Mouse (Mus musculus) hindbrain, embryonic 14.5 days (tissue): ENCODE data around the gene Arpc3. TPM values are rescaled to one million over a fixed set of nuclear protein-coding genes. Genes with fewer than 3 reads are reported as not detected.

ENCODE experiments used
- ATAC-seq: fragments of 200-750 bp; cut with Nextera tagmentation; 2 replicates; pipeline ENCODE4 v1.8.0; 2017; ENCODE audit warnings: moderate number of reproducible peaks, mild to moderate bottlenecking, moderate TSS enrichment, moderate library complexity; ENCODE audit not compliant: low FRiP score
- DNase-seq: peaks from one replicate; pipeline ENCODE4 v3.0.0-alpha.2; 2015; ENCODE audit warnings: low spot score
- H3K27ac ChIP-seq: fragments of 300-500 bp; sonication (generic); 2 replicates; pipeline ENCODE4 v1.5.1; 2014; ENCODE audit warnings: mild to moderate bottlenecking, moderate library complexity
- H3K27me3 ChIP-seq: fragments of 300-500 bp; sonication (generic); 2 replicates; pipeline ENCODE4 v1.6.1; 2014; ENCODE audit warnings: mild to moderate bottlenecking, low read length, mixed read lengths; ENCODE audit not compliant: control insufficient read depth, insufficient read depth
- H3K36me3 ChIP-seq: fragments of 300-500 bp; sonication (generic); replicated peaks from 2 replicates; pipeline ENCODE4 v1.6.1; 2014; ENCODE audit not compliant: control insufficient read depth, insufficient read depth
- H3K4me1 ChIP-seq: fragments of 300-500 bp; sonication (generic); replicated peaks from 2 replicates; pipeline ENCODE4 v1.6.1; 2014; ENCODE audit warnings: antibody characterized with exemption, low read length, mixed read lengths; ENCODE audit not compliant: control insufficient read depth, insufficient read depth
- H3K4me2 ChIP-seq: fragments of 300-500 bp; sonication (generic); replicated peaks from 2 replicates; pipeline ENCODE4 v1.6.1; 2014; ENCODE audit warnings: mild to moderate bottlenecking, moderate library complexity
- H3K4me3 ChIP-seq: fragments of 300-500 bp; sonication (generic); replicated peaks from 2 replicates; pipeline ENCODE4 v1.5.1; 2014; ENCODE audit warnings: mild to moderate bottlenecking, low read length
- H3K9ac ChIP-seq: fragments of 300-500 bp; sonication (generic); 2 replicates; pipeline ENCODE4 v1.6.1; 2014
- H3K9me3 ChIP-seq: fragments of 300-500 bp; sonication (generic); 2 replicates; pipeline ENCODE4 v1.6.1; 2016; ENCODE audit warnings: low read length; ENCODE audit not compliant: control insufficient read depth
- WGBS: fragments of 180-500 bp; shearing (Covaris S2); extraction: QIAGEN DNeasy Blood & Tissue Kit; methylation state at CpG from one replicate; pipeline ENCODE4 v1.1.7; 2014; 5-methylcytosine and 5-hydroxymethylcytosine counted together
- polyA plus RNA-seq: library from polyadenylated mRNA; unstranded; fragments of >200 nt; fragmentation: Nextera tagmentation; extraction: Ambion mirVana; gene quantifications from 2 replicates; pipeline ENCODE4 v1.2.1, GENCODE M21; 2014

The Arpc3 gene
- polyA plus RNA-seq, 1 experiment from 2014 or later: 57.1 TPM

GRCm38 (mm10) chr5:122447857-122448256, 56.2 kb downstream of the Arpc3 start:
- DNase-seq: no peak
- H3K4me3 ChIP-seq: no peak overlapping the region
- peaks cover 56% of the 10 kb centered on the region for H3K36me3 ChIP-seq
- no peaks in the 10 kb centered on the region for H3K4me1 ChIP-seq
- WGBS: 92% methylated on average over 8 of the region's 8 CpGs
- no peak for ATAC-seq
- H3K27ac ChIP-seq: no peak overlapping the region
- no peaks in the 10 kb centered on the region for H3K27me3 ChIP-seq
- H3K4me2 ChIP-seq: no peak overlapping the region
- H3K9me3 ChIP-seq: no peaks in the 10 kb centered on the region
- no peak overlapping the region for H3K9ac ChIP-seq

GRCm38 (mm10) chr5:122448869-122449268, 57.2 kb downstream of the Arpc3 start:
- Histone ChIP-seq H3K4me3 (no peak overlapping the region), H3K9me3 (no peaks in the 10 kb centered on the region), H3K9ac (no peak overlapping the region), H3K36me3 (peaks cover 56% of the 10 kb centered on the region), H3K4me2 (no peak overlapping the region), H3K27ac (no peak overlapping the region), H3K27me3 (no peaks in the 10 kb centered on the region), H3K4me1 (no peaks in the 10 kb centered on the region)
- DNase-seq (no peak), ATAC-seq (no peak)
- 84% methylated on average over 5 of the region's 5 CpGs for WGBS

- WGBS: 29% methylated on average over 7 of the region's 7 CpGs
Measured at GRCm38 (mm10) chr5:122449946-122450345, 58.3 kb downstream of the Arpc3 start.

GRCm38 (mm10) chr5:122450913-122451317, 59.2 kb downstream of the Arpc3 start:
- ATAC-seq: no peak
- H3K36me3 ChIP-seq: peaks cover 56% of the 10 kb centered on the region
- H3K27me3 ChIP-seq: no peaks in the 10 kb centered on the region
- H3K9me3 ChIP-seq: no peaks in the 10 kb centered on the region
- no peak overlapping the region for H3K27ac ChIP-seq
- WGBS: 74% methylated on average over 5 of the region's 5 CpGs
- H3K4me1 ChIP-seq: no peaks in the 10 kb centered on the region
- H3K4me2 ChIP-seq: no peak overlapping the region
- DNase-seq: no peak
- H3K9ac ChIP-seq: no peak overlapping the region
- no peak overlapping the region for H3K4me3 ChIP-seq

More at GRCm38 (mm10) chr5:122449946-122450345, 58.3 kb downstream of the Arpc3 start:
- H3K4me3 ChIP-seq: no peak overlapping the region
- H3K4me1 ChIP-seq: no peaks in the 10 kb centered on the region
- no peaks in the 10 kb centered on the region for H3K27me3 ChIP-seq
- H3K4me2 ChIP-seq: no peak overlapping the region
- no peak overlapping the region for H3K27ac ChIP-seq
- ATAC-seq (no peak), DNase-seq (no peak)
- no peaks in the 10 kb centered on the region for H3K9me3 ChIP-seq
- H3K9ac ChIP-seq: no peak overlapping the region
- H3K36me3 ChIP-seq: peaks cover 56% of the 10 kb centered on the region

- H3K27me3 ChIP-seq: no peaks in the 10 kb centered on the region
- H3K4me3 ChIP-seq: no peak overlapping the region
- no peak overlapping the region for H3K9ac ChIP-seq
- H3K36me3 ChIP-seq: peaks cover 56% of the 10 kb centered on the region
- no peak overlapping the region for H3K4me2 ChIP-seq
- H3K27ac ChIP-seq: no peak overlapping the region
- H3K4me1 ChIP-seq: no peaks in the 10 kb centered on the region
- DNase-seq (no peak), ATAC-seq (no peak)
- WGBS: 92% methylated on average over 5 of the region's 5 CpGs
- H3K9me3 ChIP-seq: no peaks in the 10 kb centered on the region
Measured at GRCm38 (mm10) chr5:122451324-122451723, 59.6 kb downstream of the Arpc3 start.

GRCm38 (mm10) chr5:122452194-122452593, 60.5 kb downstream of the Arpc3 start:
- ATAC-seq (no peak), DNase-seq (no peak)
- Histone ChIP-seq H3K27ac (no peak overlapping the region), H3K27me3 (no peaks in the 10 kb centered on the region), H3K36me3 (peaks cover 56% of the 10 kb centered on the region), H3K4me1 (no peaks in the 10 kb centered on the region), H3K4me3 (no peak overlapping the region), H3K9ac (no peak overlapping the region), H3K9me3 (no peaks in the 10 kb centered on the region), H3K4me2 (no peak overlapping the region)
- WGBS: 84% methylated on average over 7 of the region's 7 CpGs

GRCm38 (mm10) chr5:122453188-122453587, 61.5 kb downstream of the Arpc3 start:
- Histone ChIP-seq H3K4me1 (no peaks in the 10 kb centered on the region), H3K9ac (no peak overlapping the region), H3K27ac (no peak overlapping the region), H3K36me3 (peaks cover 65% of the 10 kb centered on the region), H3K4me3 (no peak overlapping the region), H3K9me3 (no peaks in the 10 kb centered on the region), H3K4me2 (no peak overlapping the region), H3K27me3 (no peaks in the 10 kb centered on the region)
- ATAC-seq (no peak), DNase-seq (no peak)
- 79% methylated on average over 6 of the region's 6 CpGs for WGBS

- no peak for DNase-seq
- Histone ChIP-seq H3K4me1 (no peaks in the 10 kb centered on the region), H3K36me3 (peaks cover 77% of the 10 kb centered on the region), H3K9me3 (no peaks in the 10 kb centered on the region), H3K9ac (no peak overlapping the region), H3K4me2 (no peak overlapping the region), H3K4me3 (no peak overlapping the region), H3K27ac (no peak overlapping the region), H3K27me3 (no peaks in the 10 kb centered on the region)
- no peak for ATAC-seq
- 89% methylated on average over 4 of the region's 4 CpGs for WGBS
Measured at GRCm38 (mm10) chr5:122454442-122454841, 62.8 kb downstream of the Arpc3 start.

- Histone ChIP-seq H3K4me3 (no peak overlapping the region), H3K9ac (no peak overlapping the region), H3K4me2 (no peak overlapping the region), H3K36me3 (peaks cover 81% of the 10 kb centered on the region), H3K4me1 (no peaks in the 10 kb centered on the region), H3K9me3 (no peaks in the 10 kb centered on the region), H3K27ac (no peak overlapping the region), H3K27me3 (no peaks in the 10 kb centered on the region)
- ATAC-seq (no peak), DNase-seq (no peak)
- WGBS: 87% methylated on average over 3 of the region's 3 CpGs
Measured at GRCm38 (mm10) chr5:122454883-122455282, 63.2 kb downstream of the Arpc3 start.

GRCm38 (mm10) chr5:122455584-122455983, 63.9 kb downstream of the Arpc3 start:
- no peaks in the 10 kb centered on the region for H3K4me1 ChIP-seq
- H3K27ac ChIP-seq: no peak overlapping the region
- DNase-seq: no peak
- no peaks in the 10 kb centered on the region for H3K9me3 ChIP-seq
- H3K4me2 ChIP-seq: no peak overlapping the region
- peaks cover 88% of the 10 kb centered on the region for H3K36me3 ChIP-seq
- no peak overlapping the region for H3K9ac ChIP-seq
- no peaks in the 10 kb centered on the region for H3K27me3 ChIP-seq
- no peak overlapping the region for H3K4me3 ChIP-seq
- ATAC-seq: no peak
- WGBS: 93% methylated on average over 3 of the region's 3 CpGs
